Mouse (Mus musculus) forelimb bud, embryonic 11.5 days (tissue): ENCODE data around the gene Tmem204.
A peak's percentile ranks its signal among the peaks of the same experiment; 100 is the strongest.

Experiments
- DNase-seq: peaks from one replicate; pipeline ENCODE4 v3.0.0-alpha.2; 2012; ENCODE audit warnings: low read depth, low spot score

The Tmem204 gene

DNA sequence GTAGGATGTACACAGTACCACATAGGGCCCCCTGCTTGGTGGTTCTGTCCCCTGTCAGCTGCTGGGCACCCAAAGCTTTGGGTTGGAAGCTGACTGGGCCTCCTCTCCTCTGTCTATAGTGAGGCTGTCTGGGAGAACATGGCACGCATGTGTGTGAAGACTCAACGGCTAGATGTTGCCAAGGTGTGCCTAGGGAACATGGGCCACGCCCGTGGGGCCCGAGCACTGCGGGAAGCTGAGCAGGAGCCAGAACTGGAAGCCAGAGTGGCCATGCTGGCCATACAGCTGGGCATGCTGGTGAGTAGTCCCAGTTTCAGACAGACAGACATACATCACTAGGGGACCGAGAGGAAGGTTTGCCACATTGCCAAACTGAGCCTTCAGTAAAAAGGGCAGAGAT, 3.3 kb upstream of the Tmem204 start:
- DNase-seq, result no peak

DNA sequence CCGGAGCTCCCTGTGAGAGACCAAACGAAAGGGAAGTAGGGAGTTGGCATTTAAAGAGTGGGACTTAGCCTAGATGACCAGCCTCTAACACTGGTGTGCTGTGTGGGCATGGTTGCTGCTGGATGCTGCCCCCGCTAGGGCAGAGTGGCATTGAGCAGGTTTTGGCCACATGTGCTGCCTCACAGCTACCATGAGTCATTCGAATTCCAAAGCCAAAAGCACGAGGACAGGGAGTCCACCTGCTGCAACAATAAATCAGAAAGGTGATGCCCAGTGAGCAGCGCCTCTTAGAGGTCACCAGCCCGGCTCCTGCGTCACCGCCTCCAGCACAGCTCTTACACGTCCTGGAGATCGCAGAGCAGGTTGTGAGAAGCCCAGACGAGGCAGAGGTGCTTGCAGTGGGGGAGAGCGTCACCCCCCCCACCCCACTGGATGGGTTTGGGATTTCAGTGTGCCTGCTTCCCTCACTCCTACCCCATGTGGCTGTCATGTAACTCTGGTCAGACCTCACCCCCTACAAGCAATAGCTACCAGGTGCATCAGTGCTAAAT, 1.5 kb upstream of the Tmem204 start:
- peak; percentile 18 for DNase-seq

DNA sequence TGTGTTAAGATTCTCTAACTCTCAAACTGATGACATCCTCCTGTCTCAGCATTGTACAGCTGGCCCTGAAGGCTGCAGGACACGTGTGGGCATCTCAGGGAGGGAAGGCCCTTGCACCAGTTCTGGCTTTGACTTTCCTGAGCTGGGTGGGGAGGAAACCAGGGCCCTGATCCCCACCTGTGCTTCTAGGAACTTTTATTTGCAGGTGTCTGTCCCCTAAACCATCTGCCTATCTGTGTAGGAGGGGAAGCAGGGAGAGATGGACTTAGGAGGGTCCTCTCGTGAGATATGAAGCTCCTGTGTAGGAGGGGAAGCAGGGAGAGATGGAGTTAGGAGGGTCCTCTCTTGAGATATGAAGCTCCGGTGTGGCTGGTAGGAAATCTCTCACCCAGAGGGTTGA, 504 bp downstream of the Tmem204 start:
- no peak for DNase-seq

DNA sequence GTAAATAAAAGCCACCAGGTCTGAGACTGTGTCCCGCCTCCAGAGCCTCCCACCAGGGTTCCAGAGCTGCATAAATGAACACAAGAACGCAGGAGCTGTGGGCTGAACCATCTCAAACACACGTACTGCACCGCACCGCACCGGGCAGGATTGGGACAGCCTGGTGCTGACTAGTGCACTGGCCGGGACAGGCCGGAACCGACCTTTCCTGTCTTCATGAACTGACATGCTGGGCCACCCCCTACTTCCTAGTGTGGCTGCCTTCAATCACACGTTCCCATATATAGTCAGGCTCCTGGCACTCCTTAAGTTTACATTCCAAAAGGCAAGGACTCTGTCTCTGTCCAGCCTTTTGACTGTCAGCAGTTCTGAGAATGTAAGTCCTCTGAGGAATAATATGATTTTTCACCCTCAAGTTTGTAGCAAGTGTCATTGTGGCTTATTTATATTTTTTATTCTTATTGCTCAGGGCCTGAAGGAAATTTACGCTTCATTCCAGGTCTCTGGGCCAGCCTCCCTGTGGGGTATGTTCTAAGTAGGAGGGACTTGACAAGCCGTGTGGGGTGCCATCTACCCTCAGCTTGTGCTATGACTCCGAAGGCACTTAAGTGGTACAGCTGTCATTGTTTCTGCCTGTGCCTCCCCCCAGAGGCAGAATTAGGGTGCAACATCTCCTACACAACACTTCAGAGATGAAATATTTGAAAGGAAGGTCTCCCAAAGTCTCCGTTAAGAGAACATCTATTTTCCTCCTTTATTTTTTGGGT, 1.1 kb downstream of the Tmem204 start:
- DNase-seq, result no peak

DNA sequence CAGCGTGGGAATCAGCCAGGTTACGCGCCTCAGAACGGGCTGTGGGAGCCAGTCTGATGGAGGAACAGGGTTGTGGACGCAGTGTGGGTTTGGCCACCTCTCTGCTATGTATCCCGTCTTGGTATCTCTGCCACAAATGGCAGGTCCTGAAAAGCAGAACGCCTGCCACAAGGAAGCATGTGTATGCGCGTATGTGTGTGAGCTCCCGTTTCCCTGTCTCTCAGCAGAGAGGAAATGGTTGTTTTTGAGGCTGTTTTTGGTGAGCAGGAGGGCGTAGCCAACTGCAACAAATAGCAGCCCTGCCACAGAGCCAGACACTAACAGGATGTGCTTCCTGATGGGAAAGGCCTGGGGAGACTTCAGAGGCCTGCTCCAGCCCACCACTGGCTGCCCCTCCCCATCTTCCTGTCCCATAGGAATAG, 2.4 kb downstream of the Tmem204 start:
- no peak for DNase-seq

DNA sequence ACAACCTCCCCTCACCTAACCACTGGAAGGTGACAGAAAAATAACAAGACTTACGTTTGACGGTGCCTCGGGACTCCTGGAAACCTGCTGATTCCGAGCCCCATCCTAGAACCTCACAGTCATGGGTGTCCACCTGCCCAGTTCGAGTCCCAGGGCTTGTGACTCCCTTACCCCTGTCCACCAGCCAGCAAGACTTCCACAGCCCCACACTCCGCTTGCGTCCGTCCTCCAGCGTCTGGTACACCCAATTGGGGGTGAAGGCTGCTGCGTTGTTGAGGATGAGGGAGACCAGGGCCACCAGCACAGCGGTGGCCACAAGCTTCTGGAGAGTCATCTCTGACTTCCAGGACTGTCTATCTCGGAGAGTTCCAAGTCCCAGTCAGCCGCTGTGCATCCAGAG, 3.2 kb downstream of the Tmem204 start:
- DNase-seq, result no peak

DNA sequence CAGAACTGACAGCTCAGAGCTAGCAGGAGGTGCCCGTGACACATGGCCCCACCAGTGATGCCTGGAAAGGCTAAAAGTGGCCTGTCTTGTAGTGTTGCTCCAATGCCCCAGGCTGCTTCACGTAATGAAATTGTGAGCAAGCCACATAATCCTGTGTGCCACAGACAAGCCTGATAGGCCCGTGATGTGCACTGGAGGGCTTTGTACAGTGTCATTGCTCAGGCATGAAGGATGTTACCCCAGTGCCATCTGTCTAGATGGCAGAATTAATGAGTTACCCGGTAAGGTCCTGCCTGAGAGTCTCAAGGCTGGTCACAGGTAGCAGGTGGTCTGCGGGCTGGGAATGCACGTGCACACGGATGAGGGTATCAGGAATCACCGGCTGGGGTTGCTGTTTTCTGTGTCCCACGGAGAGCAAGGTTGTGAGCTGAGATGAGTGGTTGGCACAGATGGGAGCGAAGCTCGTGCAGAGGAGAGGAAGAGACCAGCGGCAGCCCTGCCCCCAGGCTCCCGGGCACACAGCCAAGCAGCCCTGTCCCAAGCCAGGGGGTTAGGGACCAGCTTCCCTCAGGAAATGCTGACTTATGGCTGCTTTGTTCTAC, 5.5 kb downstream of the Tmem204 start:
- no peak for DNase-seq

DNA sequence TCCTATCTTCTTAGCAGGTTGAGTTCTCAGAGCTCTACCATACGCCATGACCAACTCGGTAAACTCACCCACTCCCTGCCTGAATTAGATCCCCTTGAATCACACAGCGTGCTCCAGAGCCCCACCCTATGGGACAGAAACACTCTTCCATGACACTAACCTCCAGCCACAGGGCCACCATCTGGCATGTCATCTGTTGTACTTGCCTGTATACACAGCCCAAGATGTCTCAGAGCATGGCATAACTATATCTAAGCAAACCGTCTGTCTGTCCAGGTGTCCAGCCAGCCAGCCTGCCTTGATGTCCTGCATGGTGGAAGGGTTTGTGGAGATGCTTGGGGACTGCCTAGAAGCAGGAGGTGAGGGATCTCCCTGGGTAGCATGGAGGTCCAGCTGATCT, 6.5 kb downstream of the Tmem204 start:
- DNase-seq, result no peak

DNA sequence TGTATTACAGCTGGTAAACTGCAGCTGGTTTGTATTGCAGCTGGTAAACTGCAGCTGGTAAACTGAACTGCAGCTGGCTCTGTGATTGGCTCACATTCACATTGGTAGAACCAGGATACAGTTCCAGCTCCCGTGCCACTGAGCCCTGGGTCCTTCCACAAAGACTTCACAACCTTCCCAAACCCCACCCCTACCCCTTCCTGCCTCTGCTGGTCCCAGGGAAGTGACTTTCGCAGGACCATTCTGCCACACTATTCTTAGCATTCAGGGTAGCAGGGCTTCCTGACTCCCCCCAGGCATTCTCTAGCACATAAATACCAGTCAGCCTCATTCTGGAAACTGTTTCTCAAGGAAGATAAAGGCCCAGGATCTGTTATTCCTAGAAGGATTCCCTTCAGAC, 14.7 kb downstream of the Tmem204 start:
- no peak for DNase-seq

DNA sequence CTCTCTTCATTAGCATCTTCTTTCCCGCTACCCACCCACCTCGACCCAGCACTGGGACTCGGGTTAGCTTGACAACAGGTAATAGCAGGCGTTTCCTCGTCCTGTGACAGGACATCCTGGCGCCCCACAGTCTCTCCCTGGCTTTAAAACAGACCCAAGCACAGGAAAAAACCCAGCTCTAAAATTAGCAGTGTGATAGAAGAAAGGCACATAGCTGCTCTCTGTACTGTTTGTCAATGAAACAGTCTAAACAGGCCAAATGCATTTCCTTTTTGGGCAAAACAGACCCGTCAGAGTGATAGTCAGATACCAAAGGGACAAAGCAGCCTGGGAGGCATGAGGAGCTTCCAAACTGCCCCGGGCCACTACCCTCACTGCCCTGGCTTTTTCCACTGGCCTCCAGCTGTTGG, 15.9 kb downstream of the Tmem204 start:
- DNase-seq, result no peak

DNA sequence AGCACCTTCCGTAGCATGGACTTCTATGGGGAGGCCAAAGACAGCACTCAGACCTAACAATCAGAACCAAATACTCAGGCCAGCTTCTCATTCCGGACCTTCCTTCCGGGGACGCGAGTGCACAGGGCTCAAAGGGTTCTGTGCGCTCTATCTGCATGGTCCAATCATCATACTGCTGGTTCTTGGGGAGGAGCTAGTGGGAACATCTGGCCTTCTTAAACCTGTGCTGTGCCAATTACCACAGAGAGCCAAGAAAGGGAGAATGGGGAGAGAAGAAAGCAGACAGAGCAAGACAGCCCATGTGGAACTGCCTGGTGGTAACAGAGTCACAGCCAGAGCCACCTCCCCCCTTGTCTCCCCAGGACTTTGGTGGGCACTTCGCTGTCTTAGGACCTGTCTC, 16.8 kb downstream of the Tmem204 start:
- no peak for DNase-seq

DNA sequence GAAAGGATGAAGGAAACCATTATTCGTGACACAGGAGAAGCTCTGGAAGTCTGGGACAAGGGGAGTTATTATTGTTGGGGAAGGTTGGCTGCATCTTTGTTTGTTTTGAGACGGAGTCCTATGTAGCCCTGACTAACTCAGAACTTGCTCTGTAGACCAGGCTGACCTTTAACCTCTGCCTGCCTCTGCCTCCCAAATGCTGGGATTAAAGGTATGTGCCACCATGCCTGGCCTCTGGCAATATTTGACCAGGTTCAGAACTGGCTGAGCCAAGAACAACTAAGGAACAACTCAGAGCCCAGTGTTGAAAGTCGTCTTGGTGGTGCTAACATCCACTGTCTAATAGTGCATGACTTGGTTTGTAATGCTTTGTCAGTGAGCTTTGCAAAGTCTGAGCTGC, 18.2 kb downstream of the Tmem204 start:
- no peak for DNase-seq

DNA sequence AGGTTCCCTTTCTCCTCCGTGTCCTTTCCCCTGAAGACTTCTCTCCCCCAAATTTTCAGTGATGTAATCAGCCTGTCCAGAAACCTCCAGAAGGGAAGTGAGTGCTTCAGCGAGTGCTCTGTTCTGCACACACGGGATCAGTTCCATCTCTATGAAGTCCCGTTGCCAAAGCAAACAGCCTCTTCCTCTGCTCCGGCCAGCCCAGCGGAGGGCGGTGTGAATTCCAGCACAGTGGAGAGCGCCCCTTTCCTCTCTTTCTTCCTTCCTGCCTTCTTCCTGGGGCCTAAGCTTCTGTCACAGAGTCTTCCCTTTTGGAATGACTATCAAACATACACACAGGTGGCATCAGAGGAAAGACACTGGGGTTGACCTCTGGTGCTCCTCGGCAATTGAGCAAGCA, 19.0 kb downstream of the Tmem204 start:
- no peak for DNase-seq

DNA sequence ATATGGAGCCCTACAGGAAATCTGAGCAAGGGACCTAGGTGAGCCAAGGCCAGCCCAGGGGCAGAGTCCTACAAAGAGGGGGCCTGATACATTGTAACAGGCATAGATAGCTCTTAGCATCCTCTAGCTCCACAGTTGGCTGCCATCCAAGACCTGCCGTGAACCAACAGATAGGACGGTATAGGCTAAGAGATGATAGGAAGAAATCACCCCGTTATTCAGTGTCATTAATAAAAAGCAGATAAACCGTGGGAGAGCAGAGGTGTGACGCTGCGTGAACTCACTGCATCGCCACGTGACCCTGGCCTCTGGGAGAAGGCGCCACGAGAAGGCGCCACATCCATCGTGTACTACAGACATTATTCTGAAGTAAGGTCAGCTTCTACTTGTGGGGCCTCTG, 19.5 kb downstream of the Tmem204 start:
- no peak for DNase-seq

DNA sequence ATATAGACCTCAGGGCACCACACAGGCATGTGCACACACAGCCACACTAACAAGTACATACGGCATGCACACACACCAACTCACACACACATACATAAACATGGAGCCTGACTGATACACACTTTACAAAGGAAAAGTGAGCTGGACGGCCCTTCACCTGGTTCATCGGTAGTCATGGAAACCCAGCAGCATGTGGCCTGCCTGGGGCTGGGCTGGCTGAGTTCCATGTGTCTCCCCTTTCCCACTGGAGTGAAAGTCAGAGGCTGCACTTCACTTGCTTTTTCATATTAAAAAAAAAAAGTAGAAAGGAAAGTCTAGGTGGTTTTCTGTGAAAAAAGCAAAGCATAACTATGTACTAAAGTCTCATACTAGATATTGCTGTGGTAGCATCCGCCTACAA, 20.1 kb downstream of the Tmem204 start:
- DNase-seq, result no peak

DNA sequence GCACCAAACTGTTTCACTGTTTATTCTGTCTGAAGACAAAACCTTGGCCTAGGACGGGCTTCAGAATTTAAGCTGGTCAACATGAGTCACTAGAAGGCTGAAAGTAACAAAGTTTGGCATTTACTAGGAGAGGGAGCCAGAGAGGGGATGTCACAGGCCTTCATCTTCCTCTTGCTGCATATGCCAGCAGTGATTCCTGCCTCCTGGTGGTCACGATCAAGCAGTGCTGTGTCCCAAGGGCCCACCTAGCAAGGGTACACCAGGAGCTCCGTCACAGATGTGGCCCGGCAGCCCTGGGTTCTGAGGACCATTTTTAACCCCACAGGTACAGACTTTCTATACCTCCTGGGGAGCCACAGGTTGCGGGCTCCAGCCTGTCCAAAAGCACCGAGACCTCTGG, 26.4 kb downstream of the Tmem204 start:
- no peak for DNase-seq

DNA sequence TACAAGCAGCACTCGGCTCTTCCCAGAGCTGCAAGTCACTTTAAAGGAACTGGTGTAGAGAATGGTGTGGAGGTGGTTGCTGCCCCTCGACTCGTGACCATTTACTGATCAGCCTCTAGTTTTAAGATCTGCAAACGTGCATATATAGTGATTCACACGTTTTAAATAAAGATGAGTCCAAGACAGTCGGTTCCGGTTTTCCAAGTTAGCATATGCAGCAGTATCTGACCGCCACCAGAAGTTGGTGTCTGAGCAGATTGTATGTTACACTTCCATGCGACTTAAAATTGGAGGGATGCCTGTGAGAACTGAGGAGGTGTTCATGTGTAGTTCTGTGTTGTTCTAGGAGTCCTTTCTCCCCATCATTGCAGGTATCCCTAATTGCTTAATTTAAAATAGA, 30.1 kb downstream of the Tmem204 start:
- no peak for DNase-seq

DNA sequence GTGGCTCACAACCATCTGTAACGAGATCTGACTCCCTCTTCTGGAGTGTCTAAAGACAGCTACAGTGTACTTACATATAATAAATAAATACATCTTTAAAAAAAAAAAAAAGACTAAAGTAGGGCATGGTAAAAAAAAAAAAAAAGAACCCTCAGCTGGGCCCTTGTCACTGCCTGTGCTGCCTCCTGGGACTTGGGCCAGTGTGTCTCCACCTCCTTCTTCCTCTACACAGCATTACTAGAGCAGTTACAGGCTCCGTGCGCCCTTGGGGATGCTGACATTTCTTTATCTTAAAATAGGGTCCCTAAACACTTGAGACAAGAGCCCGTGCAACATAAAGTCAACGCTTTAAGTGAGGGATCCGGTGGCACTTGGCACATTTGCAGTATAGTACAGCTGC, 36.2 kb downstream of the Tmem204 start:
- DNase-seq, result no peak

DNA sequence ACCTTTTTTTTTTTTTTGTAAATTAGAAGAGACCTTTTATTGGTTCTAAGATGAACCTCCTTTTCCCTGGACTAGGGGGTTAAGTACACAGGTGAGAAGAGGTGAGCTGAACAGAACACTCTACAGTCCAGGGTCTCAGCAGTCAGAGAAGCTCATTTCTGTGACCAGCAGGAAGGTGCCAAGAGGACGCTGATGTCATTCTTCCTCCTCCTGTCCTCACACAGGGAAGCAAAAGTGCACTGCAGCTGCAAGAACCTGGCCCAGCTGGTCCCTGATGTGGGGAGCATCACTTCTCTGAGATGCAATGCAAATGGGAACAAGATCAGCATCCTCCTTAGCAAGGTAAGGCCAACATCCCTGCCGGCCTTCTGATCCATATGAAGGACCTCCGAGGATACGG, 38.1 kb downstream of the Tmem204 start:
- no peak for DNase-seq

DNA sequence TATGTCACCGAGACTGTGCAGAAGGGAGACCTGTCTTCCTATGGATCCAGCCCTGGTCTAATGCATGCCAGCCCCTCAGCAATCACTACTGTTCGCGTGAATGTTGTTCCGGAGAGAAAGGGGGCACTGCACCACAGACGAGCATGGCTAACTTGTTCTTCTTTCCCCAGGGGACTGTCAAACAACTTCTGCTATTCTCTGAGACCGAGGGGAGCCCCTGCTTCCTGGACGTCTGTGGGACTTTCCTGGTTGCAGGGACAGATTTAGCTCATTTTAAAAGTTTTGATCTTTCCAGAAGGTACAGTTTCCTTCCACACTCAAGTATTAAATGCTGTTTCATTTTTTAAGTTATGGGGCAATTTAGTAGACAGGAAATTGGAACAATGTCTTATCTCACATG, 38.5 kb downstream of the Tmem204 start:
- no peak for DNase-seq

DNA sequence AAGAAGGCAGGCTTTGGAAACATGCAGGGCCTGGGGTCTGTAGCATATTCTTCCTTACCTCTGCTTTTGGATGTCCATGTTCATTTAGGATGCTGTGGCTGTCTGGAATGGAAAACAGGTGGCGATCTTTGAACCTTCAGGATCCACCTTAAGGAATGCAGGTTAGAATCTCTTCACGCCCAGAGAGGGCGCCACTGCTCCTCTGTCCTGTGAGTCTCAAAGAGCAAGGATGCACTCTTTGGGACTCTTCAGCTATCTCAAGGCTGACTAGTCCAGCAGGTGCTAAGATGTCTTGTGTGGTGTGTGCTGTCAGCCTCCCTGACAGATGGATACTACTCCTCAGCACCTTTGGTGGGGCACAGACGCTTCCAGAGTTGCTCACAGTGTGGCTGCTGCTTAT, 47.2 kb downstream of the Tmem204 start:
- DNase-seq, result no peak

DNA sequence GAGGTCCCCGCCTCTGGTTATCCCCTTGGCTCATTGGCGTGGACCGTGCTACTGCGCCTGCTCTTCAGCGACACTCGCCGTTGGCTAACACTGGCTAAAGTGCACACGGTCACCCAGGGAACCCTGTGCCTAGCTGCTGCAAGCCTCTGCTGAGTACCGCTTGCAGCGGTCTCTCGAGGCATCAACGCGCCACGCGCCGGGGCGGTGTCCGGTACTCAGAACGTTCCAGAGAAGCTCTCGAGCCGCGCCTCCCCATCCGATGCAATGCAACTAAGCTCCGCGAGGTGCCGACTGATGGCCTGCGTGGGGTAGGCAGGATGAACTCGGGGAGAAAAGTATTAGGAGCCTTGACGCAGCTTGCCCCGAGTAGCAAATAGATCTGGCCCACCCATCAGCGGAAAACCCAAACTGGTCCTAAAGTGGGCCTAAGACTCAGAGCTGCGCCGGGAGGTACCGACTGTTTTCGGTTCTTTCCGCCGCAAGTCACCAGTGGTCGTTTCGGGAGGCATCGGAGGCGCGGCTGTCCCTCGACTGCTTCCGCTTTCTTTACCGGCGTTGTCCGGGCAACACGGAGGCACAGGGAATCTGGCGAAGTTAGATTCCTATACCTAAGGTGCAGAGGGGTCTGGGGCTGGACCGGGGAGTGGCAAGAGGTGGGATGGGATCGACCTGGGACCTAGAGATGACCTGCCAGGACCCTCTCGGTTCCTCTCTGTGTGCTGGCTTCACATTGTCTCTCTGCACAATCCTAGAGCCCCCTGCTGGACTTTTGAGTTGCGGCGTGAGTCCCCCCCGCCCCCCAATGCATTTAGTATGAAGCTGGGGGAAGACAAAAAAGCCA, 66.9 kb downstream of the Tmem204 start:
- peak; percentile 24 for DNase-seq
